Mouse (Mus musculus): ENCODE results near the gene Inpp4b.

- TF ChIP-seq CTCF (IDR thresholded peaks at IDR 0.05; ENCODE audit: borderline replicate concordance, extremely low read depth, insufficient read depth, insufficient read length) (no peak), POLR2A (IDR thresholded peaks at IDR 0.05; ENCODE audit: borderline replicate concordance, extremely low read depth, insufficient read depth, insufficient read length, poor library complexity, severe bottlenecking) (no peak)
Observed at GRCm38 (mm10) chr8:81454830-81455229, 112.5 kb downstream of the Inpp4b start.
